Mouse (Mus musculus) MEL-GATA-1-ER (cell line): ENCODE measurements around the gene Homer1.

Experiments
- DNase-seq: peaks from one replicate; pipeline ENCODE4 v3.0.0-alpha.2; 2012; ENCODE audit warnings: low read depth; ENCODE audit errors: extremely low read depth

Homer1 gene

GRCm38 (mm10) chr13:93389242-93389625 is 89.8 kb downstream of the Homer1 start:
- DNase-seq: no peak

- DNase-seq: no peak
Measured at GRCm38 (mm10) chr13:93399710-93400216, 100.3 kb downstream of the Homer1 start.

- DNase-seq: no peak
Measured at GRCm38 (mm10) chr13:93401947-93402346, 102.5 kb downstream of the Homer1 start.

- no peak for DNase-seq
Measured at GRCm38 (mm10) chr13:93406855-93407254, 107.4 kb downstream of the Homer1 start.

GRCm38 (mm10) chr13:93410343-93410742 is 110.9 kb downstream of the Homer1 start:
- DNase-seq: no peak

GRCm38 (mm10) chr13:93415055-93415454 is 115.6 kb downstream of the Homer1 start:
- no peak for DNase-seq

GRCm38 (mm10) chr13:93418292-93418691 is 118.9 kb downstream of the Homer1 start:
- DNase-seq: no peak

- no peak for DNase-seq
Measured at GRCm38 (mm10) chr13:93419779-93420178, 120.3 kb downstream of the Homer1 start.

- DNase-seq: no peak
Measured at GRCm38 (mm10) chr13:93423224-93423623, 123.8 kb downstream of the Homer1 start.

GRCm38 (mm10) chr13:93427920-93428876 is 128.8 kb downstream of the Homer1 start:
- DNase-seq: peak; percentile 85

GRCm38 (mm10) chr13:93429205-93429604 is 129.8 kb downstream of the Homer1 start:
- DNase-seq: no peak

GRCm38 (mm10) chr13:93440167-93440566 is 140.7 kb downstream of the Homer1 start:
- no peak for DNase-seq

GRCm38 (mm10) chr13:93453275-93453674 is 153.8 kb downstream of the Homer1 start:
- no peak for DNase-seq
